Mouse (Mus musculus) intestine, embryonic 15.5 days (tissue): ENCODE measurements at regions not wholly inside any gene's neighbourhood (a gene's known extent, or its start where the extent isn't known, plus 50 kb on each side); places are given as distances from the start of the nearest gene placed in this dataset.
A peak's percentile ranks its signal among the peaks of the same experiment; 100 is the strongest.

Source experiments
- ATAC-seq: fragments of 200-750 bp; cut with Nextera tagmentation; 2 replicates; pipeline ENCODE4 v1.8.0; 2017; ENCODE audit warnings: moderate TSS enrichment, moderate library complexity
- H3K27ac ChIP-seq: fragments of 300-500 bp; sonication (generic); 2 replicates; pipeline ENCODE4 v1.5.1; 2015; ENCODE audit warnings: mild to moderate bottlenecking, inconsistent platforms
- H3K27me3 ChIP-seq: fragments of 300-500 bp; sonication (generic); replicated peaks from 2 replicates; pipeline ENCODE4 v1.6.1; 2015; ENCODE audit warnings: inconsistent platforms
- H3K36me3 ChIP-seq: fragments of 300-500 bp; sonication (generic); 2 replicates; pipeline ENCODE4 v1.6.1; 2015; ENCODE audit warnings: inconsistent platforms
- H3K4me1 ChIP-seq: fragments of 300-500 bp; sonication (generic); replicated peaks from 2 replicates; pipeline ENCODE4 v1.6.1; 2015; ENCODE audit warnings: inconsistent platforms
- H3K4me2 ChIP-seq: fragments of 300-500 bp; sonication (generic); replicated peaks from 2 replicates; pipeline ENCODE4 v1.6.1; 2015; ENCODE audit warnings: mild to moderate bottlenecking, inconsistent platforms
- H3K4me3 ChIP-seq: fragments of 300-500 bp; sonication (generic); replicated peaks from 2 replicates; pipeline ENCODE4 v1.5.1; 2015; ENCODE audit warnings: inconsistent platforms
- H3K9ac ChIP-seq: fragments of 300-500 bp; sonication (generic); 2 replicates; pipeline ENCODE4 v1.6.1; 2015; ENCODE audit warnings: inconsistent platforms
- H3K9me3 ChIP-seq: fragments of 300-500 bp; sonication (generic); 2 replicates; pipeline ENCODE4 v1.6.1; 2016; ENCODE audit warnings: inconsistent platforms
- WGBS: fragments of 180-500 bp; shearing (Covaris S2); methylation state at CpG from one replicate; pipeline ENCODE4 v1.1.7; 2015; 5-methylcytosine and 5-hydroxymethylcytosine counted together

DNA sequence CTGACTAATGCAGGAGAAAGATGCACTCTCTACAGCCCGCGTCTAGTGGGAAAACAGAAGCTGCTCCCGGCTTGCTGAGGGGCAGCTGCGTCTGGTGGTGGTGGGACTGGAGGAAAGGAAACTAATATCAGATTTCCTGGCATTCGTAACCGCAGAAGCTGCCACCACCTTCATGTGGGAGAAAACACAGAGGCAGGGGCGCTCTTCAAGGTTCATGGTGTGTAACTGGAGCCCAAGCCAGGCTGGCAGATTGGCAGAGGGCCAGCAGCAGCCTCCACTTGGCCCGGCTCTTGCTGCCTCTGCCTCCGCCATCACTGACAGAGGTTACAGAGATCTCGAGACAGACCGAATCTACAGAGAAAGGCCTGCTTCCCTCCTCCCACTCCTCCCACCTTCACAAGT lies 80.7 kb upstream of the Stt3b start:
- H3K4me3 ChIP-seq = no peak overlapping the region
- H3K4me2 ChIP-seq = peak overlapping the region; percentile 40
- WGBS = 13% methylated on average over 11 of the region's 11 CpGs
- no peak overlapping the region for H3K9ac ChIP-seq
- peaks cover 22% of the 10 kb centered on the region for H3K4me1 ChIP-seq
- H3K9me3 ChIP-seq = no peaks in the 10 kb centered on the region
- no peak overlapping the region; the same call in 1 of the 2 replicates for H3K27ac ChIP-seq
- ATAC-seq = peak; percentile 64
- H3K27me3 ChIP-seq = no peaks in the 10 kb centered on the region
- no peaks in the 10 kb centered on the region for H3K36me3 ChIP-seq

GRCm38 (mm10) chr9:115395511-115395910 lies 85.3 kb upstream of the Stt3b start:
- ATAC-seq = no peak
- H3K9me3 ChIP-seq = no peaks in the 10 kb centered on the region
- H3K4me1 ChIP-seq = peaks cover 19% of the 10 kb centered on the region
- H3K27ac ChIP-seq = no peak overlapping the region
- no peak overlapping the region for H3K4me2 ChIP-seq
- 93% methylated on average over 8 of the region's 8 CpGs for WGBS
- H3K4me3 ChIP-seq = no peak overlapping the region
- no peaks in the 10 kb centered on the region for H3K27me3 ChIP-seq
- no peaks in the 10 kb centered on the region for H3K36me3 ChIP-seq
- H3K9ac ChIP-seq = no peak overlapping the region

DNA sequence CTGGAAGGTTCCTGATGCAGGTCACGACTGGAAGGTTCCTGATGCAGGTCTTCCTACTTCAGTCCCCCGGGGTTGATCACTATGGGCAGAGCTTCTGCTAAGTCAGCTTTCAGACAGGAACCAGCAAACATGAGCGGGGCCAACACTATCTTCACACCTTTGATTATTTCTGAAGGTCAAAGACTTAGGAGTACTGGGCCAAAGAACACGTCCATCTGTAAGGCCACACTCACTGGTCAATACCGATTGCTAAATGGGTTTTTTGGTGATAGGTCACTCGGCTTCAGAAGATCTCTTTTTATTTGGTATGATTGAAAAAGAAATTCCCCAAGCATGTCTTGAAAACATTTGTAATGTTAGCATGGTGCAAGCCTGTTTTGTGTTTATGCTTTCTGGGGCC lies 90.2 kb upstream of the Stt3b start:
- WGBS = 92% methylated on average over 6 of the region's 6 CpGs
- no peak for ATAC-seq
- Histone ChIP-seq H3K27me3 (no peaks in the 10 kb centered on the region), H3K4me3 (no peak overlapping the region), H3K9ac (no peak overlapping the region), H3K36me3 (no peaks in the 10 kb centered on the region), H3K4me2 (no peak overlapping the region), H3K27ac (no peak overlapping the region), H3K9me3 (no peaks in the 10 kb centered on the region), H3K4me1 (peaks cover 3% of the 10 kb centered on the region; the same call in 1 of the 2 replicates)

DNA sequence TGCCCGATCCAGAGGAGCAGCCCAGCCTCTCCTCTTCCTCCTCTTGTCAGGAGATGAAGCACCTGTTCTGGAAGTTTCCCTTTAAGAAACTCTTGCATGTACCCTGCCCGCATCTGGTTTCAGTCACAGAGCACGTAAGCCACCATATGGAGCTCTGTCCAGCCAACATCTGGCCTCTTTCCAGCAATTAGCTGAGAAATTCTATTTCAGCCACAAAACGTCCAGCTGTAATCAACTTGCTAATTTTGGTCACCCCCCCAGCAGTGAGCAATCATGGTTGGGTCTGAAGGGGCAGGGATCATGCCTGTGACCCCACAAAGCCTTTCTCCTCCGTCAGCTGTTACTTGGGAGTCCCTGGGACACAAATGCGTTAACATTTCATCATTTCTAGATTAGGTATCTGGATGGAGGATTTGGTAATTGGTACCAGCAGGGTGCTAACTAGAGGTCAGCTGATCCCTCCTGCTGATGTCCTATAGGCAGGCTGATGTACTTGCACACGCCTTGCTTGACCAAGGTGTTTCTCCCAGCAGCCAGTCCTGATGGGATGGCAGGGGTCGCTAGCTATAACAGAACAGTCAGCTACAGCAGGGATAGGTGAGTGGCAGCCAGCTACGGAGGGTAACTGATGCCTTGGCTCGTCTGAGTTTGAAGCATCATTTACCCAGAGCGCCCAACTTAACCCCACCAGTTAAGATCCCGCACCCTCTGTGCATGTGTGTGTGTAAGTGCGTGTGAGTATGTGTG lies 91.4 kb upstream of the Stt3b start:
- peak; percentile 41; the same call in 1 of the 2 replicates for ATAC-seq
- 69% methylated on average over 13 of the region's 13 CpGs for WGBS
- Histone ChIP-seq H3K27ac (no peak overlapping the region), H3K36me3 (no peaks in the 10 kb centered on the region), H3K4me3 (no peak overlapping the region), H3K27me3 (no peaks in the 10 kb centered on the region), H3K4me2 (no peak overlapping the region), H3K9ac (no peak overlapping the region), H3K9me3 (no peaks in the 10 kb centered on the region), H3K4me1 (peaks cover 3% of the 10 kb centered on the region; the same call in 1 of the 2 replicates)

GRCm38 (mm10) chr9:115402661-115403060 lies 92.4 kb upstream of the Stt3b start:
- Histone ChIP-seq H3K9ac (no peak overlapping the region), H3K27me3 (no peaks in the 10 kb centered on the region), H3K36me3 (no peaks in the 10 kb centered on the region), H3K4me1 (peaks cover 3% of the 10 kb centered on the region; the same call in 1 of the 2 replicates), H3K9me3 (no peaks in the 10 kb centered on the region), H3K27ac (no peak overlapping the region), H3K4me2 (no peak overlapping the region), H3K4me3 (no peak overlapping the region)
- 69% methylated on average over 6 of the region's 6 CpGs for WGBS
- no peak for ATAC-seq

GRCm38 (mm10) chr9:115403354-115403968 lies 93.2 kb upstream of the Stt3b start:
- H3K36me3 ChIP-seq = no peaks in the 10 kb centered on the region
- H3K9ac ChIP-seq = no peak overlapping the region
- ATAC-seq = no peak
- 75% methylated on average over 7 of the region's 7 CpGs for WGBS
- no peak overlapping the region for H3K27ac ChIP-seq
- no peak overlapping the region for H3K4me3 ChIP-seq
- H3K4me1 ChIP-seq = peaks cover 3% of the 10 kb centered on the region; the same call in 1 of the 2 replicates
- H3K27me3 ChIP-seq = no peaks in the 10 kb centered on the region
- no peak overlapping the region for H3K4me2 ChIP-seq
- H3K9me3 ChIP-seq = no peaks in the 10 kb centered on the region

DNA sequence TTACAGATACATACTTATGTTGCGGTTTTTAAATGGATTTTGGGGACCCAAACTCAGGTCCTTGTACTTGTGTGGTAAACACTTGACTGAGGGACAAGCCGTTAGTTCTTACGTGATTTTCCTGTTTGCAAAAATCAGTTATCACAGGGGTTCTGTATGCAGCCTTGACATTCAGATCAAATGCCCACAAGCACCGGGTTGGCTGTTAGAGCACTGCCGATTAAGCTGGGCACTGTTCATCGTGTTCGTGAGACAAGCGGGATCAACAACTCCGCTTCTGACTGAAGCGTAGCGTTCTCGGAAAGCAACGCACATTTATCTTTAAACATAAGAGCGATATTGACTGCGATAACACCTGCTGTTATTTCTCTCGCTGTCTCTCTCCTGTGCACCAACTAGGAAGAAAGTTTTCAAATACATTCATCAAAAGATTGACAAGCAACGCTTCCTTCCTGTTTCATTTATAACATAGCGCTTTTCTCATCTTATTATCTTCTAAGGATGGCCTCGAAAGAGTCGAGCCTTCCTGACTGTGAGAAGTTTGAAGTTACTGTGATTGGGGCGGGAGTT lies 97.8 kb upstream of the Stt3b start:
- 87% methylated on average over 21 of the region's 21 CpGs for WGBS
- Histone ChIP-seq H3K27me3 (no peaks in the 10 kb centered on the region), H3K36me3 (no peaks in the 10 kb centered on the region), H3K9me3 (no peaks in the 10 kb centered on the region), H3K27ac (no peak overlapping the region), H3K9ac (no peak overlapping the region), H3K4me3 (no peak overlapping the region), H3K4me2 (no peak overlapping the region), H3K4me1 (no peaks in the 10 kb centered on the region)
- ATAC-seq = no peak

- Histone ChIP-seq H3K9ac (no peak overlapping the region), H3K27ac (no peak overlapping the region), H3K27me3 (no peaks in the 10 kb centered on the region), H3K4me3 (no peak overlapping the region), H3K36me3 (no peaks in the 10 kb centered on the region), H3K4me2 (no peak overlapping the region), H3K9me3 (no peaks in the 10 kb centered on the region), H3K4me1 (no peaks in the 10 kb centered on the region)
- no peak for ATAC-seq
- WGBS = 84% methylated on average over 6 of the region's 6 CpGs
Measured at GRCm38 (mm10) chr9:115408886-115409285, 98.7 kb upstream of the Stt3b start.

- WGBS = 81% methylated on average over 4 of the region's 4 CpGs
- Histone ChIP-seq H3K4me3 (no peak overlapping the region), H3K27ac (no peak overlapping the region), H3K4me1 (no peaks in the 10 kb centered on the region), H3K9ac (no peak overlapping the region), H3K9me3 (no peaks in the 10 kb centered on the region), H3K36me3 (no peaks in the 10 kb centered on the region), H3K27me3 (no peaks in the 10 kb centered on the region), H3K4me2 (no peak overlapping the region)
- ATAC-seq = no peak
Measured at GRCm38 (mm10) chr9:115414190-115414589, 104.0 kb upstream of the Stt3b start.

- Histone ChIP-seq H3K4me1 (no peaks in the 10 kb centered on the region), H3K4me2 (no peak overlapping the region), H3K36me3 (no peaks in the 10 kb centered on the region), H3K27me3 (no peaks in the 10 kb centered on the region), H3K9ac (no peak overlapping the region), H3K4me3 (no peak overlapping the region), H3K27ac (no peak overlapping the region), H3K9me3 (no peaks in the 10 kb centered on the region)
- no peak for ATAC-seq
- 51% methylated on average over 7 of the region's 7 CpGs for WGBS
Measured at GRCm38 (mm10) chr9:115422786-115423185, 112.6 kb upstream of the Stt3b start.

- Histone ChIP-seq H3K27ac (no peak overlapping the region), H3K4me3 (no peak overlapping the region), H3K4me1 (no peaks in the 10 kb centered on the region), H3K9ac (no peak overlapping the region), H3K27me3 (no peaks in the 10 kb centered on the region), H3K4me2 (no peak overlapping the region), H3K36me3 (no peaks in the 10 kb centered on the region), H3K9me3 (no peaks in the 10 kb centered on the region)
- ATAC-seq = no peak
- 88% methylated on average over 8 of the region's 8 CpGs for WGBS
Measured at GRCm38 (mm10) chr9:115426682-115427081, 116.5 kb upstream of the Stt3b start.

DNA sequence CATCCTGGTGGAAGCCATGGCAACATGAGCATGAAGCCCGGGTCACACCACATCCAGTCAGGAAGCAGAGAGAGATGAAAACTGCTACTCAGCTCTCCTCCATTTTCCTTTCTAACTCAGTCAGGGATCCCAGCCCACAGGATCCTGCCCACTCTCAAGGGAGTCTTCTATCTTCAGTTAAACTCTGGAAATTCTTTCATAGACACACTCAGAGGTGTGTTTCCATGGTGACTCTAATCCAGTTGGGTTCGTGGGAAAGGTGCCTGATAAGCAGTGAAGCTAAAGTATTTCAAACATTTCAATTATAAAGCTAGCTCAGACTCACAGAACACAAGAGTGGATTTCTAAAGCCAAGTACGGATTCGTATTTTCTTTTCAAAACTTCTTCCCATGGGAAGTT lies 120.0 kb upstream of the Stt3b start:
- no peak for ATAC-seq
- H3K4me1 ChIP-seq = no peaks in the 10 kb centered on the region
- H3K9ac ChIP-seq = no peak overlapping the region
- H3K4me3 ChIP-seq = no peak overlapping the region
- 67% methylated on average over 4 of the region's 4 CpGs for WGBS
- no peaks in the 10 kb centered on the region for H3K9me3 ChIP-seq
- no peaks in the 10 kb centered on the region for H3K27me3 ChIP-seq
- H3K36me3 ChIP-seq = no peaks in the 10 kb centered on the region
- H3K4me2 ChIP-seq = no peak overlapping the region
- no peak overlapping the region for H3K27ac ChIP-seq
